Mouse (Mus musculus) ovary, adult 10 weeks (tissue): ENCODE data around the gene Tfb1m. TPM values are rescaled to one million over a fixed set of nuclear protein-coding genes. Genes with fewer than 3 reads are reported as not detected.

Source experiments
- polyA plus RNA-seq: library from polyadenylated mRNA; stranded (reverse); fragments of 350-450 nt; fragmentation: Illumina TruSeq; extraction: RNeasy Lipid Tissue Mini Kit (QIAGEN cat#74804); gene quantifications from one replicate; pipeline ENCODE4 v1.2.3, GENCODE M21; 2014

Gene Tfb1m
- 18.0 TPM for polyA plus RNA-seq

GRCm38 (mm10) chr17:3557331-3558311, at the start of gene Tfb1m:
Tfb1m (minus strand) TSS chr17:3557781.

DNA sequence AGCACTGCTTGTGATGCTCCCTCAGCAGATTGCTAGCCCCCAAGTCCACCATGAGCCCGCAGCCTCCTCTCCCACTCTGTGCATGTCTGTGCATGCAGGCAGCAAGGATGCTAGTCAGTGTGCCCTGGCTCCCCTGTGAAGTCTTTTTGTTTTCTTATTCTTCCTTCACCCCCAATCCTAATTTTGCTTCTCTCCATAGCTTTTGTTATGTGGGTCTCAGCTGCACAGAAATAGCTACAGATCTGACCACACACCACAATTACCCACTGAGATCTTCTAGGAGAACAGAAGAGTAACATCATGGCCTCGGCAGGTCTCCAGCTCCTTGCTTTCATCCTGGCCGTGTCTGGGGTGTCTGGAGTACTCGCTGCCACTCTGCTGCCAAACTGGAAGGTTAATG, 25.3 kb downstream of the Tfb1m start, which contains the start of gene Cldn20:
Gene Cldn20 (plus strand): TSS at position 301 of the 400 bp plus-strand sequence.

Other genes with a start within 250 kb of the Tfb1m start
- gene Tiam2, start 231.2 kb downstream of the Tfb1m start, polyA plus RNA-seq: 5.5 TPM
- gene Cldn20, start 25.2 kb downstream of the Tfb1m start, polyA plus RNA-seq: not detected
- gene Nox3, start 138.5 kb upstream of the Tfb1m start, polyA plus RNA-seq: not detected